Mouse (Mus musculus): ENCODE results near the gene Parp16. TPM values are rescaled to one million over a fixed set of nuclear protein-coding genes. Genes with fewer than 3 reads are reported as not detected.

The Parp16 gene
- polyA plus RNA-seq, 1 experiment, result 16.3 TPM

DNA sequence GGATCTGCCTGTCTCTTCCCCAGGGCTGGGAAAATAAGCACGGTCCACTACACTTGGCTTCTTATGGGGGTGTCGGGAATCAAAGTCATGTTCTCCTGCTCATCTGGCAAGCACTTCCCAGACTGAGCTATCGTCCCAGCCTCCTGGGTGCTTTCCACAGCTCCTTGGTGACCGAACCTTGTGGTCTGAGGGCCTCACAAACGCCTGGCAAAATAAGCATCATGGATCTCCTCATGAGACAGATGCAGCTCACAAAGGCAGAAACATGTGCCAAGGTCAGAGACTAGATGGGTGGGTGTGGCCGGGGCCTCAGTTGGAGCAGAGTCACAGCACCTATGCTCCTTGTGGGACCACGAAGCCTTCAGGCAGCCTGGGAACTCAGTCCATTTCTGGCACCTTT lies 64.2 kb downstream of the Parp16 start:
- Histone ChIP-seq H3K36me3 (ENCODE audit: control insufficient read depth, insufficient read depth, low read length) (no peaks in the 10 kb centered on the region), H3K4me3 (ENCODE audit: low read depth, low read length) (no peak overlapping the region), H3K27me3 (ENCODE audit: control insufficient read depth, insufficient read depth, low read length) (no peaks in the 10 kb centered on the region), H3K27ac (ENCODE audit: insufficient read depth, low read depth, low read length) (no peak overlapping the region), H3K4me1 (ENCODE audit: control insufficient read depth, insufficient read depth, insufficient read length, low read length) (no peaks in the 10 kb centered on the region; the same call in 1 of the 2 replicates)
- TF ChIP-seq POLR2A (IDR thresholded peaks at IDR 0.05; ENCODE audit: low read depth, low read length), result no peak
- no peak for TF ChIP-seq CTCF (IDR thresholded peaks at IDR 0.05; ENCODE audit: extremely low read depth, insufficient read length, insufficient replicate concordance, low read depth, low read length)
- 85% methylated on average over 7 of the region's 7 CpGs for WGBS

DNA sequence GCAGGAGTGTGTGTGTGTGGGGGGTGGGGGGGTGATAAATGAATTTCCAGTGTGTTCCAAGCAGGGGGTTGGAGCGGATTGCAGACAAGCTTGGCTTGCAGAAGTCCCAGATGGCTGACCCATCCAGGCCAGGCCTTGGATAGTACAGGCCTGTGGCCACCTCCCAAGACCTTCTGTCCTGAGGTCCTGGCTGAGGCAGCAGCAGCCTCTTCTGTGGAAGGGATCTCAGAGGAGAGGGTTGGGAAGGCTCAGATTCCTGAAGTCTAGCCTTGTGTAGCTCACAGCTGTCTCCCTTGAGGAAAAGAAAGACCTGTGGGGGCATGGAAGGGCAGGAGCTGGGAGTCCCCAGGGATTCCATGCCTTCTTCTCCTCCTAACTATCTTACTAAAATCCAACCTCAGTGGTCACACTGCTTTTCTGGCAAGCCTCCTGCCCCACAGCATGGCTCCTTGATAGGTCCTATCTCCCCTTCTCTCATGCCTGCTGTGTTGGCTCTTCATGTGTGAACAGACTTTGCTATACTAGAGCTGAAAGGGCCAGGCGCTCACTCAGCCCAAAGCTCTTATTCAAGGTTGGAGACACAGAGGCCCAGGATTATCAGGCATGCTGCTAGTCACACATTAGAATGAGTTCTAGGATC lies 66.6 kb downstream of the Parp16 start:
- 93% methylated on average over 2 of the region's 2 CpGs for WGBS
- Histone ChIP-seq H3K36me3 (ENCODE audit: control insufficient read depth, insufficient read depth, low read length) (no peaks in the 10 kb centered on the region), H3K27me3 (ENCODE audit: control insufficient read depth, insufficient read depth, low read length) (no peaks in the 10 kb centered on the region), H3K4me1 (ENCODE audit: control insufficient read depth, insufficient read depth, insufficient read length, low read length) (no peaks in the 10 kb centered on the region; the same call in 1 of the 2 replicates), H3K27ac (ENCODE audit: insufficient read depth, low read depth, low read length) (no peak overlapping the region), H3K4me3 (ENCODE audit: low read depth, low read length) (no peak overlapping the region)
- no peak for TF ChIP-seq CTCF (IDR thresholded peaks at IDR 0.05; ENCODE audit: extremely low read depth, insufficient read length, insufficient replicate concordance, low read depth, low read length)
- TF ChIP-seq POLR2A (IDR thresholded peaks at IDR 0.05; ENCODE audit: low read depth, low read length), result no peak

DNA sequence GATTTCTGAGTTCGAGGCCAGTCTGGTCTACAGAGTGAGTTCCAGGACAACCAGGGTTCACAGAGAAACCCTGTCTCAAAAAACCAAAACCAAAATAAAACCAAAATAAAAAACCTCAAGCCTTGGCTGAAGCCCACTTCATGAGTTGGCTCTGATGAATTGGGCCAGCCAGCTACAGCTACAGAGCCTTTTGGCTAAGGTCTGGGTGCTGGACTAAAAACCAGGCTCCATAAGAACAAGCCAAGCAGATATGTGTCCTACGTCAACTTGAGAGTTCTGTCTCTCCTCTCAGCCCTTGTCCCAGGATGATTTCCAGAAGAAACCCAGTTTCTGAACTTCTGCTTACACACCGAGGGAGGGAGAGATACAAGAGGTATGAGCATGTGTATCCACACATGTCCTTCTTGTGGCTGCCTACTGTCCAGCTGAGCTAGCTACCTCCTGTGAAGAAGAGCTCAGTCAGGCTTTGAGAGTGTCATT lies 67.5 kb downstream of the Parp16 start:
- H3K27ac ChIP-seq (ENCODE audit: insufficient read depth, low read depth, low read length), result no peak overlapping the region
- H3K27me3 ChIP-seq (ENCODE audit: control insufficient read depth, insufficient read depth, low read length), result no peaks in the 10 kb centered on the region
- H3K4me1 ChIP-seq (ENCODE audit: control insufficient read depth, insufficient read depth, insufficient read length, low read length), result peaks cover 3% of the 10 kb centered on the region; the same call in 1 of the 2 replicates
- 89% methylated on average over 3 of the region's 3 CpGs for WGBS
- TF ChIP-seq CTCF (IDR thresholded peaks at IDR 0.05; ENCODE audit: extremely low read depth, insufficient read length, insufficient replicate concordance, low read depth, low read length) (no peak), POLR2A (IDR thresholded peaks at IDR 0.05; ENCODE audit: low read depth, low read length) (no peak)
- H3K4me3 ChIP-seq (ENCODE audit: low read depth, low read length), result no peak overlapping the region
- H3K36me3 ChIP-seq (ENCODE audit: control insufficient read depth, insufficient read depth, low read length), result no peaks in the 10 kb centered on the region

DNA sequence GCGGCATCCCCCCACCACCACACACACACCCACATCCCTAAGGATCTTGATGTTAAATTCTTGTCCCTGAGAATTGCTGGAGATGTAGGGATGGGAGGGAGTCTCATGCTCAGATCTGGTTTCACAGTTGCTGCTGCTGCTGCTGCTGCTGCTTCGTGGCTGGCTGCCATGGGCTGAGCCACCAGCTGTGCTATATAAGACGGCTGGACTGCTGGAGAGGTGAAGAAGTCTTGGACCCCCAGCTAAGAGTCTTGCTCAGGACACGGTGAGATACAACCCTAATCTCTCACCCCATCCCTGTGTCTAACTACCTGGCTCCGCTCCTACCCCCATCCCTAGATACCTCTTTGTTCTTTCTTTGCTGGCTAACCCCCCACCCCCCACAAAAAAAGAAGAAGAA lies 69.8 kb downstream of the Parp16 start, which contains the start of gene Cilp:
Gene Cilp (plus strand): TSS at position 222 of the 400 bp plus-strand sequence.
- Histone ChIP-seq H3K36me3 (ENCODE audit: control insufficient read depth, insufficient read depth, low read length) (no peaks in the 10 kb centered on the region), H3K27me3 (ENCODE audit: control insufficient read depth, insufficient read depth, low read length) (no peaks in the 10 kb centered on the region), H3K4me3 (ENCODE audit: low read depth, low read length) (no peak within 1 kb of the TSS), H3K4me1 (ENCODE audit: control insufficient read depth, insufficient read depth, insufficient read length, low read length) (peaks cover 6% of the 10 kb centered on the region), H3K27ac (ENCODE audit: insufficient read depth, low read depth, low read length) (no peak within 1 kb of the TSS)
- TF ChIP-seq CTCF (IDR thresholded peaks at IDR 0.05; ENCODE audit: extremely low read depth, insufficient read length, insufficient replicate concordance, low read depth, low read length), result no peak
- no peak for TF ChIP-seq POLR2A (IDR thresholded peaks at IDR 0.05; ENCODE audit: low read depth, low read length)
- 68% methylated on average over 5 of the region's 5 CpGs for WGBS

DNA sequence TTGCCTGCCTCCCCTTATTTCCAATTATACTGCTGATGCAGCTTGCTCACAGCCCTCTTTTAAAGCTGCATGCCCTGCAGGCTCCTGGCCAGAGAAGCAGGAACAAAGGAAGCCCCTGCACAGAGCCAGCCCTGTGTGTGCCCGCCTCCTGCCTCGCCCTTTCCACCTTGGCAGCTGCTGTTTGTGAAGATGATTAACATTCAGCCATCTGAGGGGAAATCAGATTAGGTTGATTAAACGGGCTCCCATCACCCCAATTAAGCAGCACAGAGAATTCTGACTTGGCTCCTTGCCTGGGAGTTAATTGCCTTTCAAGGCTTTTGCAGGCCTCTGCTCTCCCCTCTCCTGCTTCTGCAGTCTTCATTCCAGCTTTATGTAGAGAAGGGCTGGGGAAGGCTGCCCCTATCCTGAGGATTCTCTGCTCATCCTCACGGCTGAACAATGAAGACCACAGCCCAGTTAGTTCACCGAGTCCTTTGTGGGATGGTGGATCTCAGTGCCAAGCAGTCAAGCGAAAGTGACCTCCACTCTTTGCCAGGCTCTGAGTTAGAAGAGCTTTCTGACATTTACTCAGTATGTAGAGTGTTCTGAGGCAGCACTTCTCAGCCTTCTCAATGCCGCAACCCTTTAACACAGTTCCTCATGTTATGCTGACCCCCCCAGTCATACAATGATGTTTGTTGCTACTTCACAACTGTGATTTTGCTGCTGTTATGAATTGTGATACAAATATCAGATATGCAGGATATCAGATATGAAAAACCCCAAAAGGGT lies 72.8 kb downstream of the Parp16 start:
- WGBS, result 30% methylated on average over 7 of the region's 7 CpGs
- Histone ChIP-seq H3K4me3 (ENCODE audit: low read depth, low read length) (no peak overlapping the region), H3K36me3 (ENCODE audit: control insufficient read depth, insufficient read depth, low read length) (no peaks in the 10 kb centered on the region), H3K4me1 (ENCODE audit: control insufficient read depth, insufficient read depth, insufficient read length, low read length) (peaks cover 10% of the 10 kb centered on the region), H3K27ac (ENCODE audit: insufficient read depth, low read depth, low read length) (no peak overlapping the region), H3K27me3 (ENCODE audit: control insufficient read depth, insufficient read depth, low read length) (no peaks in the 10 kb centered on the region)
- TF ChIP-seq POLR2A (IDR thresholded peaks at IDR 0.05; ENCODE audit: low read depth, low read length) (no peak), CTCF (IDR thresholded peaks at IDR 0.05; ENCODE audit: extremely low read depth, insufficient read length, insufficient replicate concordance, low read depth, low read length) (no peak)

DNA sequence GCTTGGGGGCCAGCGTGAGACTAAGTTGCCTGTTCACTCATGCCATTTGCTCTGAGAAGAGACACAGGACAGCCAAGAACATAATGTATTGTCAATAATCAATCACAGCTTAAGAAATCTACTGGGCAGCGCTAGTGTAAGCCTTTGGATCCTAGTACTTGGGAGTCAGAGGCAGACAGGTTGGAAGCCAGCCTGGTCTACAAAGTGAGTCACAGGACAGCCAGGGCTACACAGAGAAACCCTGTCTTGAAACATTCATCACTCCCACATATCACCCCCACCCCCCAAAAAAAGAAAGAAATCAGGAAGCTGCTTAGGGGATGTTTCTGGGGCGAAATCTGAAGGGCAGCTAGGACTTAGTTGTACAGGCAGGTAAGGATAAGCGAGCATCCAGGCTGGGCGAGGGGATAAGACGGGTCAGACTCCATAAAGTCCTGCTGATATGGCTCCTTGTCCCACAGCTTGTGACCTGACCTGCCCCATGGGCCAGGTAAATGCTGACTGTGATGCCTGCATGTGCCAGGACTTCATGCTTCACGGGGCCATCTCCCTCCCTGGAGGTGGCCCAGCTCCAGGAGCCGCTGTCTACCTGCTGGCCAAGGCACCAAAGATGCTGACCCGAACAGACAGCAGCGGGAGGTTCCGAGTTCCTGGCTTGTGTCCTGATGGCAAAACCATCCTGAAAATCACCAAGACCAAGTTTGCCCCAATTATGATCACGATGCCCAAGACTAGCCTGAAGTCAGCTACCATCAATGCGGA lies 78.1 kb downstream of the Parp16 start:
- peaks cover 5% of the 10 kb centered on the region for H3K4me1 ChIP-seq (ENCODE audit: control insufficient read depth, insufficient read depth, insufficient read length, low read length)
- no peak overlapping the region for H3K4me3 ChIP-seq (ENCODE audit: low read depth, low read length)
- no peaks in the 10 kb centered on the region for H3K27me3 ChIP-seq (ENCODE audit: control insufficient read depth, insufficient read depth, low read length)
- WGBS, result 87% methylated on average over 13 of the region's 13 CpGs
- no peaks in the 10 kb centered on the region for H3K36me3 ChIP-seq (ENCODE audit: control insufficient read depth, insufficient read depth, low read length)
- H3K27ac ChIP-seq (ENCODE audit: insufficient read depth, low read depth, low read length), result no peak overlapping the region
- TF ChIP-seq CTCF (IDR thresholded peaks at IDR 0.05; ENCODE audit: extremely low read depth, insufficient read length, insufficient replicate concordance, low read depth, low read length), result no peak
- TF ChIP-seq POLR2A (IDR thresholded peaks at IDR 0.05; ENCODE audit: low read depth, low read length), result no peak

All from small intestine, adult 2 months (tissue).